Mouse (Mus musculus) left cerebral cortex, postnatal 25 days (tissue): ENCODE results near the gene Gm3415. TPM values are rescaled to one million over a fixed set of nuclear protein-coding genes. Genes with fewer than 3 reads are reported as not detected.
"Not testable (repeated sequence)": the region's sequence is repeated elsewhere in the genome, so short reads cannot be mapped to it uniquely, and the experiment has no call there.

Source experiments
- DNase-seq, 2 experiments: peaks; one replicate each; pipeline ENCODE4 v3.0.0; 2022; ENCODE audit warnings: low spot score in 2 of 2, mixed read lengths in 1 of 2
- intact Hi-C: fragments of 180-260 bp; cut with DNase I; formaldehyde crosslinking; loops from one replicate; pipeline ENCODE4 v1.15.1; 2025
- total RNA-seq, 2 experiments: library from RNA; stranded (reverse); gene quantifications; 2 replicates each; pipeline ENCODE4 v1.2.3; 2021

Gene Gm3415
- total RNA-seq: not detected

- intact Hi-C loops, DNase-seq: not testable (repeated sequence)
Observed at GRCm38 (mm10) chr5:146555836-146556235, at the start of gene Gm3415. Gene Gm3415, plus strand, starts transcription at chr5:146556136.

- DNase-seq, intact Hi-C loops: not testable (repeated sequence)
Observed at GRCm38 (mm10) chr5:146513823-146514222, 42.1 kb upstream of the Gm3415 start, which contains the start of gene Gm3402. Gene Gm3402, plus strand, starts transcription at chr5:146514123.

GRCm38 (mm10) chr5:146525501-146525900 is 30.4 kb upstream of the Gm3415 start, which contains the start of gene Gm3404:
Gene Gm3404, plus strand, starts transcription at chr5:146525801.
- intact Hi-C loops, DNase-seq: not testable (repeated sequence)

- intact Hi-C loops: not testable (repeated sequence)
Observed at GRCm38 (mm10) chr5:146537347-146537746, 18.6 kb upstream of the Gm3415 start, which contains the start of gene Gm3409. Gene Gm3409, plus strand, starts transcription at chr5:146537647.

GRCm38 (mm10) chr5:146564259-146564658 is 8.3 kb downstream of the Gm3415 start:
- intact Hi-C loops: loop anchor here (5.0 kb wide), 1 partner anchor 108 kb away; no protein-coding TSS in a partner anchor
- no peak for DNase-seq

More at GRCm38 (mm10) chr5:146537347-146537746, 18.6 kb upstream of the Gm3415 start, which contains the start of gene Gm3409:
- DNase-seq: not testable (repeated sequence)

GRCm38 (mm10) chr5:146567054-146567453 is 11.1 kb downstream of the Gm3415 start:
- intact Hi-C loops: no loop called here
- DNase-seq: no peak

GRCm38 (mm10) chr5:146570179-146570578 is 14.2 kb downstream of the Gm3415 start:
- DNase-seq, intact Hi-C loops: not testable (repeated sequence)

- intact Hi-C loops: not testable (repeated sequence)
- DNase-seq: peak; percentile 50 to 82
Observed at GRCm38 (mm10) chr5:146571830-146572734, 16.1 kb downstream of the Gm3415 start.

GRCm38 (mm10) chr5:146572735-146573042 is 16.8 kb downstream of the Gm3415 start:
- intact Hi-C loops: not testable (repeated sequence)

GRCm38 (mm10) chr5:146576668-146577067 is 20.7 kb downstream of the Gm3415 start:
- DNase-seq: no peak
- intact Hi-C loops: no loop called here

More at GRCm38 (mm10) chr5:146572735-146573042, 16.8 kb downstream of the Gm3415 start:
- not testable (repeated sequence) for DNase-seq

GRCm38 (mm10) chr5:146584156-146584477 is 28.2 kb downstream of the Gm3415 start:
- peak; percentile 19 to 52 for DNase-seq
- intact Hi-C loops: loop anchor here (2.0 to 5.0 kb wide), 2 partner anchors 45 to 88 kb away; no protein-coding TSS in a partner anchor

GRCm38 (mm10) chr5:146584478-146585306 is 28.8 kb downstream of the Gm3415 start, which contains the start of gene Gpr12:
Gene Gpr12, minus strand, starts transcription at chr5:146585239.
- DNase-seq: peak; percentile 55 to 57
- intact Hi-C loops: loop anchor here (2.0 to 5.0 kb wide), 2 partner anchors 44 to 88 kb away; no protein-coding TSS in a partner anchor

GRCm38 (mm10) chr5:146585307-146585651 is 29.3 kb downstream of the Gm3415 start:
- intact Hi-C loops: loop anchor here (2.0 kb wide), 1 partner anchor 44 kb away; no protein-coding TSS in a partner anchor
- no peak for DNase-seq

GRCm38 (mm10) chr5:146586357-146587070 is 30.6 kb downstream of the Gm3415 start:
- intact Hi-C loops: no loop called here
- no peak for DNase-seq

GRCm38 (mm10) chr5:146590987-146591386 is 35.1 kb downstream of the Gm3415 start:
- DNase-seq: no peak
- intact Hi-C loops: no loop called here

- intact Hi-C loops: no loop called here
- no peak for DNase-seq
Observed at GRCm38 (mm10) chr5:146591636-146592035, 35.7 kb downstream of the Gm3415 start.

GRCm38 (mm10) chr5:146592580-146592979 is 36.6 kb downstream of the Gm3415 start:
- intact Hi-C loops: no loop called here
- DNase-seq: no peak

GRCm38 (mm10) chr5:146596612-146597502 is 40.9 kb downstream of the Gm3415 start:
- intact Hi-C loops: no loop called here

More at GRCm38 (mm10) chr5:146596612-146597502, 40.9 kb downstream of the Gm3415 start:
- DNase-seq: no peak
